Mouse (Mus musculus): ENCODE measurements around the gene Stat2. TPM values are rescaled to one million over a fixed set of nuclear protein-coding genes. Genes with fewer than 3 reads are reported as not detected.

Gene Stat2
- polyA plus RNA-seq, 1 experiment from 2014 or later = 10.9 TPM

DNA sequence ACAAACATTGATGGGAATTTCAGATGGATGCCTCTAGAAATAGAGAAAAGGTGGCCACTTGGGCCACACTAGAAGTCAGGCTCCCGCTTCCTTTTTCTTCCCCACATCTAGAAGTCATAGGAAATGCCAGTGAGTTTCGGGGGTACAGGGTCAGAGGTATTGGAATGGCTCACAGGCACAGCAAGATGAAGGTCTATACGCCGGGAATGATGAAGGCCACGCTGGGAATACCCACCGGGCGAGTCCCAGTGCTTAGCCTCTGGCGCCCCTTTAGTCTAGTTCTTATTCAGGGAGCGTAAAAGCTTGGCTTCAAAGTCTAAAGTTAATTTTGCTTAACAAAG, 32.4 kb downstream of the Stat2 start:
- H3K9ac ChIP-seq (ENCODE audit: low read depth, low read length) = peak overlapping the region; percentile 81
- ATAC-seq (replicated peaks; ENCODE audit: low FRiP score, low read depth) (peak; percentile 53), DNase-seq (ENCODE audit: low spot score) (no peak)
- no peaks in the 10 kb centered on the region for H3K9me3 ChIP-seq (replicated peaks; ENCODE audit: low read length)
- H3K27ac ChIP-seq = peak overlapping the region; percentile 98
- peak overlapping the region; percentile 84 for H3K4me2 ChIP-seq (ENCODE audit: low read length)
- H3K4me3 ChIP-seq (replicated peaks; ENCODE audit: low read depth, low read length) = peak overlapping the region; percentile 57
- 0 out of 2 replicates have a peak, but pooled peaks cover 5% of the 10 kb centered on the region for H3K36me3 ChIP-seq (ENCODE audit: insufficient read depth, low read length)
- under 1% methylated on average over 9 of the region's 9 CpGs for WGBS
- no peak for TF ChIP-seq CTCF (IDR thresholded peaks at IDR 0.05; ENCODE audit: low read depth)
- no peaks in the 10 kb centered on the region for H3K27me3 ChIP-seq (ENCODE audit: insufficient read depth, low read length)
- peaks cover 15% of the 10 kb centered on the region for H3K4me1 ChIP-seq (replicated peaks; ENCODE audit: insufficient read depth, low read length)

DNA sequence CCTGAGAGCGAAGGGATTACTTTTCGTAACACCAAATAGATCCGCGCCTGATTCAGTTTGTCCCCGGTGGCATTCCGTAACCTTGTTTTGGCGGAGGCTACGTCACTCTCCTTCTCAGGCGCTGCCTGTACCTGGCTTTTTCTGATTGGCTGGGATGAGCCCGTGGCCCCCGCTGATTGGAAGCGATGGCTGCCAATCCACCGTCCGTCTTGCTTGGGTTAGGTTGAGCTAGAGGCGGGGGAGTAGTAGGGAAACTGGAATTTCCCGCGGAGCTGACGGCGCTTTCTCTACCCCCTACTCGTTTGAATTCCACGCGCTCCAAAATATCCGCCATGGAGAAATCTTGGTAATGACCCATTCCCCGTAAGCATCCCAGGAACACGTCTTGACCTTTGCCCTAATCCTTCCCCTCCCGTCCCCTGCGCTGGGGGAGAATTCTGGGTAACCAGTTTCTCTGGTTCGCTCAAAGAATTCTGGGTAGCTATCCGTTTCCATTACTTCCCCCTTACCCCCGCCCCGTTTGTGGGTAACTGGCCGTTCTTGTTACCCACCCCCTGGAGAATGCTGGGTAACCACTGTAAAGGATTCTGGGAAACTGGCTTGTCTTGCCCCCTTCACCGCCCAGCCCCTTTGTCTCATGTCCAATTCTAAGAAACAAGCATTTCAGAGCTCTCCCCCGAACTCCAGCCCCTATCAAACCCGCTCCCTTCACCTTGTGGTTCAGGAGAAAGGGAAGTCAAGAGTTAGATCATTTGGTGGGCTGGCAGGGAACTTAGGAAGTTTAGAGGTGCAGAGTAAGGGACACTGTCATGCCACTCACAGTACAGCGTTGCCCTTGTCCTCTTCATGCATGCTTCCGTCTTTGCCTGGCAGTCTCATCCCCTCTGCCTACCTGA, 33.0 kb downstream of the Stat2 start, which contains the start of gene Pan2:
Pan2 (plus strand) TSS at position 210 of the 896 bp plus-strand sequence.
- H3K9ac ChIP-seq (ENCODE audit: low read depth, low read length) = peak within 1 kb of the TSS; percentile 81
- 0 out of 2 replicates have a peak, but pooled peaks cover 5% of the 10 kb centered on the region for H3K36me3 ChIP-seq (ENCODE audit: insufficient read depth, low read length)
- H3K4me1 ChIP-seq (replicated peaks; ENCODE audit: insufficient read depth, low read length) = peaks cover 15% of the 10 kb centered on the region
- DNase-seq (ENCODE audit: low spot score) (peak; percentile 99), ATAC-seq (replicated peaks; ENCODE audit: low FRiP score, low read depth) (peak; percentile 99)
- H3K9me3 ChIP-seq (replicated peaks; ENCODE audit: low read length) = no peaks in the 10 kb centered on the region
- TF ChIP-seq CTCF (IDR thresholded peaks at IDR 0.05; ENCODE audit: low read depth) = no peak
- peak within 1 kb of the TSS; percentile 84 for H3K4me2 ChIP-seq (ENCODE audit: low read length)
- H3K4me3 ChIP-seq (replicated peaks; ENCODE audit: low read depth, low read length) = peak within 1 kb of the TSS; percentile 57
- H3K27me3 ChIP-seq (ENCODE audit: insufficient read depth, low read length) = no peaks in the 10 kb centered on the region
- 1% methylated on average over 37 of the region's 37 CpGs for WGBS
- peak within 1 kb of the TSS; percentile 98 for H3K27ac ChIP-seq

DNA sequence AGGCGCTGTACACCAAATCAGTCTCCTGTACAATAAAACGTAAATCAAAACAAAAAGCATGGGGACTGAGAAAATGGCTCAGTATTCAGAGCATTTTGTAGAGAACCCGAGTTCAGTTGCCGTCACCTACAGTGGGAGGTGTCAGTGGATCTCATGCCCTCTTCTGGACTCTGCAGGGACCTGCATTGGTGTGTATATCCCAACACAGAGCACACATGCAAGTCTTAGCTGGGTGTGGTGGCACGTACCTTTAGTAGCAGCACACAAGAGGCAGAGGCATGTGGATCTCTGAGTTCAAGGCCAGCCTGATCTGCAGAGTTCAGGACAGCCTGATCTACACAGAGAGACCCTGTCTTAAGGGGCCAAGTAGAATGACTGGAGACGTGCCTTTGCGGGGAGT, 39.3 kb downstream of the Stat2 start:
- Histone ChIP-seq H3K9me3 (replicated peaks; ENCODE audit: low read length) (no peaks in the 10 kb centered on the region), H3K9ac (ENCODE audit: low read depth, low read length) (no peak overlapping the region), H3K36me3 (ENCODE audit: insufficient read depth, low read length) (peaks cover 43% of the 10 kb centered on the region), H3K4me2 (ENCODE audit: low read length) (no peak overlapping the region), H3K4me3 (replicated peaks; ENCODE audit: low read depth, low read length) (no peak overlapping the region), H3K27me3 (ENCODE audit: insufficient read depth, low read length) (no peaks in the 10 kb centered on the region), H3K27ac (no peak overlapping the region), H3K4me1 (replicated peaks; ENCODE audit: insufficient read depth, low read length) (no peaks in the 10 kb centered on the region)
- WGBS = 90% methylated on average over 7 of the region's 7 CpGs
- ATAC-seq (replicated peaks; ENCODE audit: low FRiP score, low read depth) (no peak), DNase-seq (ENCODE audit: low spot score) (no peak)
- no peak for TF ChIP-seq CTCF (IDR thresholded peaks at IDR 0.05; ENCODE audit: low read depth)

DNA sequence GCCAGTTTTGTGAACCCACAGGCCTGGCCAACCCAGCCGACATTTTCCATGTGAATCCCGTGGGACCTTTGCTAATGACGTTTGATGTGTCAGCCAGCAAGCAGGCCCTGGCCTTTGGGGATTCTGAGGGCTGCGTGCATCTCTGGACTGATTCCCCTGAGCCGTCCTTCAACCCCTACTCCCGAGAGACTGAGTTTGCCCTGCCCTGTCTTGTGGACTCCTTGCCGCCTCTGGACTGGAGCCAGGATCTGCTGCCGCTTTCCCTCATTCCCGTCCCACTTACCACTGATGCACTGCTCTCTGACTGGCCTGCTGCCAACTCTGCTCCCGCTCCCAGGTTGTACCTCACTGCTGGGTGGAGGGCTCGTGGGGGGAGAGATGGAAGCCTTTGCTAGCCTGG, 39.8 kb downstream of the Stat2 start:
- no peak overlapping the region for H3K9ac ChIP-seq (ENCODE audit: low read depth, low read length)
- no peak for DNase-seq (ENCODE audit: low spot score)
- H3K4me2 ChIP-seq (ENCODE audit: low read length) = no peak overlapping the region
- no peak overlapping the region for H3K27ac ChIP-seq
- H3K9me3 ChIP-seq (replicated peaks; ENCODE audit: low read length) = no peaks in the 10 kb centered on the region
- no peak for ATAC-seq (replicated peaks; ENCODE audit: low FRiP score, low read depth)
- H3K4me1 ChIP-seq (replicated peaks; ENCODE audit: insufficient read depth, low read length) = no peaks in the 10 kb centered on the region
- no peak for TF ChIP-seq CTCF (IDR thresholded peaks at IDR 0.05; ENCODE audit: low read depth)
- no peak overlapping the region for H3K4me3 ChIP-seq (replicated peaks; ENCODE audit: low read depth, low read length)
- WGBS = 60% methylated on average over 11 of the region's 11 CpGs
- H3K27me3 ChIP-seq (ENCODE audit: insufficient read depth, low read length) = no peaks in the 10 kb centered on the region
- H3K36me3 ChIP-seq (ENCODE audit: insufficient read depth, low read length) = peaks cover 48% of the 10 kb centered on the region

DNA sequence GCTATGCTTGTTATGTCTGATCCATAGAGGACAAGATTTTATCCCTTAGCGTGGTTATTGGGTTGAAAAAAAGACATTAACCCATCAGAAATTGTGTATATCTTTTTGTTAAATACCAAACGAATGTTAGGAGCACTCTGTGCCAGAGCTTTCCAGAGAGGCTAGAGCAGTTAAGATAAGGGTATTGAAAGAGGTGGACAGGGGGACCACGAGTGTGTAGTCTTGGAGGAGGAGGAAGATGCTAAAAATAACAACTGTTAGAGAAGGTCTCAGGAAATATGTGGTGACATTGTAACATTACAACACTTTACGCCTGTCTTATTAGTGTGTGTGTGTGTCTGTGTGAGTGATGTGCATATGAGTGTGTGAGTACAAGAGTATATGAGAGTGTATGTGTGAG, 40.5 kb downstream of the Stat2 start:
- no peak overlapping the region for H3K9ac ChIP-seq (ENCODE audit: low read depth, low read length)
- no peak for DNase-seq (ENCODE audit: low spot score)
- H3K4me3 ChIP-seq (replicated peaks; ENCODE audit: low read depth, low read length) = no peak overlapping the region
- no peaks in the 10 kb centered on the region for H3K4me1 ChIP-seq (replicated peaks; ENCODE audit: insufficient read depth, low read length)
- H3K36me3 ChIP-seq (ENCODE audit: insufficient read depth, low read length) = peaks cover 54% of the 10 kb centered on the region
- WGBS = 83% methylated on average over 4 of the region's 4 CpGs
- no peak overlapping the region for H3K4me2 ChIP-seq (ENCODE audit: low read length)
- no peak overlapping the region for H3K27ac ChIP-seq
- ATAC-seq (replicated peaks; ENCODE audit: low FRiP score, low read depth) = no peak
- no peaks in the 10 kb centered on the region for H3K9me3 ChIP-seq (replicated peaks; ENCODE audit: low read length)
- TF ChIP-seq CTCF (IDR thresholded peaks at IDR 0.05; ENCODE audit: low read depth) = no peak
- no peaks in the 10 kb centered on the region for H3K27me3 ChIP-seq (ENCODE audit: insufficient read depth, low read length)

DNA sequence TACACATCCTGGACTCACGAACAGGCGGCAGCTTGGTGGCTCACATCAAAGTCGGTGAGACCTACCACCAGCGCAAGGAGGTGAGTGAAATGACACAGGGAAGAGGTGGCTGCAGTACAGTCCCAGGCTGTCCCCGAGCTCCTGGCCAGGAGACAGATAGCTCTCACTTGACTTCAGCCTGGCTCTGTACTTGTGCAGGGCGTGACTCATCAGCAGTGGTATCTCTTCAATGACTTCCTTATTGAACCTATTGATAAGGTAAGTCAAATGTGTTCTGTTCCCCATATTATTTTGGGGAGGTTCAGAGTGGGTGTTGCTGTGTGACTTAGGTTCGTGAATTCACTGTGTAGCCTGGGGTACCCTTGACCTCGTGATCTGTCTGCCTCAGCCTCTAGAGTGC, 45.2 kb downstream of the Stat2 start:
- Histone ChIP-seq H3K4me1 (replicated peaks; ENCODE audit: insufficient read depth, low read length) (no peaks in the 10 kb centered on the region), H3K4me3 (replicated peaks; ENCODE audit: low read depth, low read length) (no peak overlapping the region), H3K9me3 (replicated peaks; ENCODE audit: low read length) (no peaks in the 10 kb centered on the region), H3K9ac (ENCODE audit: low read depth, low read length) (no peak overlapping the region), H3K4me2 (ENCODE audit: low read length) (no peak overlapping the region), H3K36me3 (ENCODE audit: insufficient read depth, low read length) (peaks cover 64% of the 10 kb centered on the region), H3K27ac (no peak overlapping the region), H3K27me3 (ENCODE audit: insufficient read depth, low read length) (no peaks in the 10 kb centered on the region)
- WGBS = 92% methylated on average over 8 of the region's 8 CpGs
- no peak for TF ChIP-seq CTCF (IDR thresholded peaks at IDR 0.05; ENCODE audit: low read depth)
- DNase-seq (ENCODE audit: low spot score) (no peak), ATAC-seq (replicated peaks; ENCODE audit: low FRiP score, low read depth) (no peak)

All from kidney, postnatal 0 days (tissue).